Comparison of ENCODE assay signal across 14 mouse cellular contexts in genomic region chr15:18748574-18749246, GRCm38 (mm10).
DNase-seq lines count a peak whose midpoint lies in the region; ATAC-seq lines count a peak whose summit lies in the region.
"Had no signal": no experiment of that assay in that cellular context is flagged by ENCODE, and none has a peak within 500 bp of the region (broad histone marks: within the 10 kb centered on the region; RNA-seq: fewer than 3 reads in every experiment).

No protein-coding gene starts in this region.

- H3K9me3 ChIP-seq in kidney, embryonic 15.5 days (replicated peaks): no peaks in the 10 kb centered on the region
- H3K9me3 ChIP-seq: hindbrain, embryonic 13.5 days; limb, embryonic 12.5 days had no signal

- no peak for ATAC-seq in kidney, embryonic 15.5 days (replicated peaks; ENCODE audit: low FRiP score)

- H3K4me1 ChIP-seq in kidney, embryonic 15.5 days: no peaks in the 10 kb centered on the region
- H3K4me1 ChIP-seq: hindbrain, embryonic 13.5 days; limb, embryonic 12.5 days had no signal

- H3K36me3 ChIP-seq in kidney, embryonic 15.5 days: no peaks in the 10 kb centered on the region
- H3K36me3 ChIP-seq: hindbrain, embryonic 13.5 days; limb, embryonic 12.5 days had no signal

- H3K4me3 ChIP-seq in kidney, embryonic 15.5 days (replicated peaks): no peak overlapping the region
- H3K4me3 ChIP-seq: hindbrain, embryonic 13.5 days; limb, embryonic 12.5 days had no signal

- no peak overlapping the region for H3K27ac ChIP-seq in kidney, embryonic 15.5 days
- H3K27ac ChIP-seq: hindbrain, embryonic 13.5 days; limb, embryonic 12.5 days had no signal

- WGBS in kidney, embryonic 15.5 days: 46% methylated on average over 3 of the region's 3 CpGs

- intact Hi-C loops in left cerebral cortex, postnatal 25 days (cut with DNase I): loop anchor here (5.0 kb wide), 1 partner anchor 69 kb away; the partner anchor contains the start of gene Cdh10
- intact Hi-C loops in gastrocnemius, postnatal 36 days (cut with DNase I): no loop called here

- DNase-seq in brain, adult 2 months (ENCODE audit: low read depth, low spot score): peak; percentile 78
- peak; percentile 28 for DNase-seq in brain, embryonic 18.5 days (ENCODE audit: low read depth, low spot score)
- peak; percentile 68 to 72 for DNase-seq in layer of hippocampus, adult 8-10 months (ENCODE audit: low spot score in 2 of 2)
- peak; percentile 16 to 78 for DNase-seq in left cerebral cortex, postnatal 25 days (ENCODE audit: low spot score in 2 of 2)
- no peak for DNase-seq in lung, adult 18-20 months
- no peak for DNase-seq in gastrocnemius, postnatal 36 days
- DNase-seq: adrenal gland, postnatal 10 days; cerebellum, adult 11-12 months; gastrocnemius, postnatal 14 days; kidney, adult 8-10 months; lung, embryonic 14.5 days had no signal

- no peak overlapping the region for H3K4me2 ChIP-seq in kidney, embryonic 15.5 days
- H3K4me2 ChIP-seq: hindbrain, embryonic 13.5 days; limb, embryonic 12.5 days; lung, embryonic 14.5 days had no signal

- H3K9ac ChIP-seq in kidney, embryonic 15.5 days: no peak overlapping the region
- H3K9ac ChIP-seq: hindbrain, embryonic 13.5 days; limb, embryonic 12.5 days; lung, embryonic 14.5 days had no signal

- H3K27me3 ChIP-seq in kidney, embryonic 15.5 days: no peaks in the 10 kb centered on the region
- H3K27me3 ChIP-seq: hindbrain, embryonic 13.5 days; limb, embryonic 12.5 days had no signal

Comparison
In these comparisons a context has a peak if more than half of its experiments do, and no peak if none do; other contexts are left out.
1. DNase-seq: peak in brain, adult 2 months (single experiment), brain, embryonic 18.5 days (single experiment), layer of hippocampus, adult 8-10 months (2 of 2) and left cerebral cortex, postnatal 25 days (2 of 2); none in lung, adult 18-20 months (0 of 2) and gastrocnemius, postnatal 36 days (0 of 2).